Mouse (Mus musculus) heart, adult 10 weeks (tissue): ENCODE measurements around the gene Map4k2. TPM values are rescaled to one million over a fixed set of nuclear protein-coding genes. Genes with fewer than 3 reads are reported as not detected.

Experiments
- polyA plus RNA-seq: library from polyadenylated mRNA; stranded (reverse); fragments of 350-450 nt; fragmentation: Illumina TruSeq; extraction: RNeasy Lipid Tissue Mini Kit (QIAGEN cat#74804); gene quantifications from one replicate; pipeline ENCODE4 v1.2.3, GENCODE M21; 2014; ENCODE audit warnings: low read depth, low replicate concordance

The Map4k2 gene
- 54.9 TPM for polyA plus RNA-seq

GRCm38 (mm10) chr19:6340524-6341452 lies at the start of gene Map4k2:
TSS of gene Map4k2 (plus strand) at chr19:6341135.

GRCm38 (mm10) chr19:6306137-6306551 lies 34.8 kb upstream of the Map4k2 start, which contains the start of gene Cdc42bpg:
TSS of gene Cdc42bpg (plus strand) at chr19:6306456.

GRCm38 (mm10) chr19:6334673-6335457 lies 6.1 kb upstream of the Map4k2 start, which contains the start of gene Men1:
TSS of gene Men1 (plus strand) at chr19:6334979.

GRCm38 (mm10) chr19:6363411-6364240 lies 22.7 kb downstream of the Map4k2 start, which contains the start of gene Sf1:
TSS of gene Sf1 (plus strand) at chr19:6363690.

GRCm38 (mm10) chr19:6384128-6384527 lies 43.2 kb downstream of the Map4k2 start, which contains the start of gene Pygm:
TSS of gene Pygm (plus strand) at chr19:6384399.

GRCm38 (mm10) chr19:6399285-6400095 lies 58.6 kb downstream of the Map4k2 start, which contains the start of gene Rasgrp2:
TSS of gene Rasgrp2 (plus strand) at chr19:6399340.

Other genes starting within 250 kb of the Map4k2 start
- gene AC131692.1, start 246.7 kb upstream of the Map4k2 start, polyA plus RNA-seq = not detected
- not detected for gene Naaladl1, start 235.4 kb upstream of the Map4k2 start, polyA plus RNA-seq
- 10.2 TPM for gene Sac3d1, start 222.5 kb upstream of the Map4k2 start, polyA plus RNA-seq
- 20.5 TPM for gene Snx15, start 212.8 kb upstream of the Map4k2 start, polyA plus RNA-seq
- gene Batf2, start 200.2 kb upstream of the Map4k2 start, polyA plus RNA-seq = 0.92 TPM
- gene Arl2, start 199.6 kb upstream of the Map4k2 start, polyA plus RNA-seq = 55.0 TPM
- gene Majin, start 156.7 kb upstream of the Map4k2 start, polyA plus RNA-seq = not detected
- not detected for gene Gpha2, start 114.8 kb upstream of the Map4k2 start, polyA plus RNA-seq
- 33.6 TPM for gene Ppp2r5b, start 105.3 kb upstream of the Map4k2 start, polyA plus RNA-seq
- 15.8 TPM for gene Atg2a, start 99.5 kb upstream of the Map4k2 start, polyA plus RNA-seq
- gene Ehd1, start 64.4 kb upstream of the Map4k2 start, polyA plus RNA-seq = 57.4 TPM
- gene Cdc42bpg, start 34.7 kb upstream of the Map4k2 start, polyA plus RNA-seq = 12.6 TPM
- gene Men1, start 6.2 kb upstream of the Map4k2 start, polyA plus RNA-seq = 12.5 TPM
- 122 TPM for gene Sf1, start 22.6 kb downstream of the Map4k2 start, polyA plus RNA-seq
- 971 TPM for gene Pygm, start 43.3 kb downstream of the Map4k2 start, polyA plus RNA-seq
- 54.6 TPM for gene Rasgrp2, start 58.2 kb downstream of the Map4k2 start, polyA plus RNA-seq
- gene Nrxn2, start 77.6 kb downstream of the Map4k2 start, polyA plus RNA-seq = 2.9 TPM
- not detected for gene Slc22a12, start 201.9 kb downstream of the Map4k2 start, polyA plus RNA-seq